ENCODE assay signal across 8 mouse cellular contexts in the genomic region with DNA sequence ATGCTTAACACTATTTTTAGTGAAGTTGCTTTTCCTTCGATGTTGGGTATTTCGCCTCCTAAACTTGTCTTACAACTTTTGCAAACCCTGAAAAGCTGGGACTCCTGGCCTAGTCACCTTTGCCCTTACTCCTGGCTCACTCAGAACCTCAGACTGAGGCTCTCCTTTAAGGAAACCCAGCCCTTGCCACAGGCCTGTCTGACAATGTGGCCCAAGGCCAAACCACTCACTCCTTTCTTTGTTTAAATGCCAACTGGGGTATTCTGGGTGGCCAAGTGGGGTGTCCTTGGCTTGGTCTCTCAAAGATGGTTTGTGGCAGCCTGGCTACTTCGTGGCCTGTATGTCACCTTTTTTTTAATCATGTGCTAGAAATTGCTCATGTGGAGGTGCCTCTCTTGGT. TPM values are rescaled to one million over a fixed set of nuclear protein-coding genes. Genes with fewer than 3 reads are reported as not detected.
DNase-seq lines count a peak whose midpoint lies in the region; ATAC-seq and TF ChIP-seq lines count a peak whose summit lies in the region.

No protein-coding gene starts in this region.

- H3K79me2 ChIP-seq in C2C12 (ENCODE audit: control insufficient read depth, insufficient read depth) = peaks cover 56% of the 10 kb centered on the region

- H3K4me1 ChIP-seq in embryonic facial prominence, embryonic 15.5 days = peaks cover 14% of the 10 kb centered on the region
- H3K4me1 ChIP-seq in intestine, embryonic 16.5 days (ENCODE audit: control insufficient read depth, insufficient read depth, low read length) = peaks cover 9% of the 10 kb centered on the region; the same call in 1 of the 2 replicates
- peaks cover 10% of the 10 kb centered on the region; the same call in 1 of the 2 replicates for H3K4me1 ChIP-seq in lung, postnatal 0 days (ENCODE audit: insufficient read depth, low read depth, low read length)

- H3K27me3 ChIP-seq in C2C12 (ENCODE audit: control insufficient read depth, insufficient read depth, insufficient read length) = no peaks in the 10 kb centered on the region
- H3K27me3 ChIP-seq in embryonic facial prominence, embryonic 15.5 days = no peaks in the 10 kb centered on the region
- H3K27me3 ChIP-seq in intestine, embryonic 16.5 days (replicated peaks; ENCODE audit: control insufficient read depth, insufficient read depth, low read length) = no peaks in the 10 kb centered on the region
- H3K27me3 ChIP-seq in lung, postnatal 0 days (replicated peaks; ENCODE audit: insufficient read depth, low read length) = no peaks in the 10 kb centered on the region

- no peak for TF ChIP-seq EP300 in lung, postnatal 0 days (IDR thresholded peaks at IDR 0.05)

- H3K9ac ChIP-seq in embryonic facial prominence, embryonic 15.5 days = peak overlapping the region; percentile 10; the same call in 1 of the 2 replicates
- peak overlapping the region; percentile 99 for H3K9ac ChIP-seq in intestine, embryonic 16.5 days (ENCODE audit: low read depth, low read length)
- H3K9ac ChIP-seq in lung, postnatal 0 days (replicated peaks; ENCODE audit: low read depth) = peak overlapping the region; percentile 61; the same call in 1 of the 2 replicates

- no peak for TF ChIP-seq CTCF in C2C12 (IDR thresholded peaks at IDR 0.05; ENCODE audit: control insufficient read depth, insufficient read depth, insufficient read length)
- TF ChIP-seq CTCF in lung, postnatal 0 days (IDR thresholded peaks at IDR 0.05) = no peak

- DNase-seq in cerebellum, adult 9-11 months = peak; percentile 53
- DNase-seq in lung, postnatal 0 days (ENCODE audit: low spot score) = peak; percentile 40
- DNase-seq in frontal cortex, postnatal 36 days (ENCODE audit: low spot score in 2 of 2) = no peak
- no peak for DNase-seq in spleen, adult 18-20 months

- peaks cover 45% of the 10 kb centered on the region for H3K36me3 ChIP-seq in C2C12 (ENCODE audit: control insufficient read depth, insufficient read depth)
- peaks cover 37% of the 10 kb centered on the region for H3K36me3 ChIP-seq in embryonic facial prominence, embryonic 15.5 days
- H3K36me3 ChIP-seq in intestine, embryonic 16.5 days (ENCODE audit: control insufficient read depth, insufficient read depth, low read length) = peaks cover 14% of the 10 kb centered on the region
- H3K36me3 ChIP-seq in lung, postnatal 0 days (ENCODE audit: insufficient read depth, low read length) = 0 out of 2 replicates have a peak, but pooled peaks cover 12% of the 10 kb centered on the region

- H3K4me3 ChIP-seq in C2C12 (ENCODE audit: insufficient read depth, poor library complexity, severe bottlenecking) = peak overlapping the region; percentile 80
- peak overlapping the region; percentile 97 for H3K4me3 ChIP-seq in embryonic facial prominence, embryonic 15.5 days (replicated peaks)
- peak overlapping the region; percentile 99 for H3K4me3 ChIP-seq in intestine, embryonic 16.5 days (ENCODE audit: low read length)
- peak overlapping the region; percentile 80 for H3K4me3 ChIP-seq in lung, postnatal 0 days (ENCODE audit: low read depth, low read length)

- peak overlapping the region; percentile 70 for H3ac ChIP-seq in C2C12 (ENCODE audit: control insufficient read depth, insufficient read length, low read depth)

- 3% methylated on average over 3 of the region's 3 CpGs for WGBS in embryonic facial prominence, embryonic 15.5 days
- WGBS in intestine, embryonic 16.5 days = 2% methylated on average over 3 of the region's 3 CpGs
- 2% methylated on average over 3 of the region's 3 CpGs for WGBS in lung, postnatal 0 days

- H3K27ac ChIP-seq in embryonic facial prominence, embryonic 15.5 days (replicated peaks) = peak overlapping the region; percentile 94
- H3K27ac ChIP-seq in intestine, embryonic 16.5 days (ENCODE audit: low read length) = peak overlapping the region; percentile 93
- H3K27ac ChIP-seq in lung, postnatal 0 days (ENCODE audit: low read length) = peak overlapping the region; percentile 80; the same call in 1 of the 2 replicates

- peaks cover 44% of the 10 kb centered on the region for H3K79me3 ChIP-seq in C2C12 (ENCODE audit: low read depth)

- H3K9me3 ChIP-seq in embryonic facial prominence, embryonic 15.5 days (replicated peaks) = no peaks in the 10 kb centered on the region
- no peaks in the 10 kb centered on the region for H3K9me3 ChIP-seq in intestine, embryonic 16.5 days (ENCODE audit: control insufficient read depth, low read length)
- no peaks in the 10 kb centered on the region for H3K9me3 ChIP-seq in lung, postnatal 0 days (ENCODE audit: low read length)

- peak overlapping the region; percentile 55 for H3K4me2 ChIP-seq in embryonic facial prominence, embryonic 15.5 days (replicated peaks)
- H3K4me2 ChIP-seq in intestine, embryonic 16.5 days (ENCODE audit: low read depth, low read length) = peak overlapping the region; percentile 70
- H3K4me2 ChIP-seq in lung, postnatal 0 days (replicated peaks; ENCODE audit: low read depth, low read length) = peak overlapping the region; percentile 72

- no peak for ATAC-seq in cerebellum, adult (ENCODE audit: insufficient number of reproducible peaks, low FRiP score, low TSS enrichment)
- ATAC-seq in embryonic facial prominence, embryonic 15.5 days (ENCODE audit: insufficient number of reproducible peaks, low FRiP score, low TSS enrichment, low read depth) = no peak
- ATAC-seq in intestine, embryonic 16.5 days = no peak
- no peak for ATAC-seq in lung, postnatal 0 days

TF ChIP-seq in C2C12, 6 proteins besides CTCF, POLR2A, EP300 and RAD21:
- no peak for TF ChIP-seq MAX (IDR thresholded peaks at IDR 0.05)
- TF ChIP-seq CEBPB (IDR thresholded peaks at IDR 0.05; ENCODE audit: low read depth) = no peak
- no peak for TF ChIP-seq FOSL1 (IDR thresholded peaks at IDR 0.05; ENCODE audit: insufficient read depth, low read length, poor library complexity, severe bottlenecking)
- no peak for TF ChIP-seq MYOD1 (IDR thresholded peaks at IDR 0.05; ENCODE audit: control insufficient read depth, insufficient read length, low read depth)
- no peak for TF ChIP-seq MYOG (IDR thresholded peaks at IDR 0.05; ENCODE audit: control insufficient read depth, extremely low read depth, insufficient read length)
- no peak for TF ChIP-seq USF1 (IDR thresholded peaks at IDR 0.05; ENCODE audit: low read depth)

RNA-seq across cellular contexts. Expression of a gene that starts 1.4 kb away (rescaled TPM):
- polyA plus RNA-seq in C2C12 (2012; fragmentation: generic; extraction: Trizol) = 23.3 TPM
- 26.2 and 26.8 TPM in 2 replicates for polyA plus RNA-seq in embryonic facial prominence, embryonic 15.5 days (2015; fragmentation: Nextera tagmentation; extraction: Ambion mirVana)
- polyA plus RNA-seq in intestine, embryonic 16.5 days (2015; fragmentation: Nextera tagmentation; extraction: Ambion mirVana) = 31.2 and 31.3 TPM in 2 replicates
- polyA plus RNA-seq in lung, postnatal 0 days (2015; fragmentation: Nextera tagmentation; extraction: Ambion mirVana) = 7.1 and 8.7 TPM in 2 replicates

RNA-seq across cellular contexts. Expression of a gene that starts 27.3 kb away (rescaled TPM):
- polyA plus RNA-seq in C2C12 (2012; fragmentation: generic; extraction: Trizol) = not detected
- polyA plus RNA-seq in embryonic facial prominence, embryonic 15.5 days (2015; fragmentation: Nextera tagmentation; extraction: Ambion mirVana) = 2.2 and 2.4 TPM in 2 replicates
- 1.9 and 3.5 TPM in 2 replicates for polyA plus RNA-seq in intestine, embryonic 16.5 days (2015; fragmentation: Nextera tagmentation; extraction: Ambion mirVana)
- polyA plus RNA-seq in lung, postnatal 0 days (2015; fragmentation: Nextera tagmentation; extraction: Ambion mirVana) = 10.3 and 13.1 TPM in 2 replicates

RNA-seq across cellular contexts. Expression of a gene that starts 44.2 kb away (rescaled TPM):
- 46.5 TPM for polyA plus RNA-seq in C2C12 (2012; fragmentation: generic; extraction: Trizol)
- polyA plus RNA-seq in embryonic facial prominence, embryonic 15.5 days (2015; fragmentation: Nextera tagmentation; extraction: Ambion mirVana) = 56.8 and 60.8 TPM in 2 replicates
- polyA plus RNA-seq in intestine, embryonic 16.5 days (2015; fragmentation: Nextera tagmentation; extraction: Ambion mirVana) = 97.0 and 98.7 TPM in 2 replicates
- polyA plus RNA-seq in lung, postnatal 0 days (2015; fragmentation: Nextera tagmentation; extraction: Ambion mirVana) = 22.3 and 24.4 TPM in 2 replicates

RNA-seq across cellular contexts. Expression of a gene that starts 54.5 kb away (rescaled TPM):
- 135 TPM for polyA plus RNA-seq in C2C12 (2012; fragmentation: generic; extraction: Trizol)
- 80.1 and 82.4 TPM in 2 replicates for polyA plus RNA-seq in embryonic facial prominence, embryonic 15.5 days (2015; fragmentation: Nextera tagmentation; extraction: Ambion mirVana)
- 52.8 and 57.2 TPM in 2 replicates for polyA plus RNA-seq in intestine, embryonic 16.5 days (2015; fragmentation: Nextera tagmentation; extraction: Ambion mirVana)
- polyA plus RNA-seq in lung, postnatal 0 days (2015; fragmentation: Nextera tagmentation; extraction: Ambion mirVana) = 35.6 and 36.9 TPM in 2 replicates

Comparison
In these comparisons a context has a peak if more than half of its experiments do, and no peak if none do; other contexts are left out.
1. DNase-seq: peak in cerebellum, adult 9-11 months (single experiment) and lung, postnatal 0 days (single experiment); none in frontal cortex, postnatal 36 days (0 of 2) and spleen, adult 18-20 months (0 of 2).
2. H3K9ac ChIP-seq: peak in every context shown above with its lines; median percentile 99 in intestine, embryonic 16.5 days; 61 in lung, postnatal 0 days; 10 in embryonic facial prominence, embryonic 15.5 days.
3. Peak in every context shown above with its lines, with median percentiles within 50 percentile points of each other: H3K4me3 ChIP-seq, H3K27ac ChIP-seq and H3K4me2 ChIP-seq.